Mouse (Mus musculus) activated CD4-positive, CD25-positive, alpha-beta regulatory T cell (primary cell): ENCODE results near the gene Rnf6. TPM values are rescaled to one million over a fixed set of nuclear protein-coding genes. Genes with fewer than 3 reads are reported as not detected.

Experiments used
- polyA plus RNA-seq, 2 experiments: library from polyadenylated mRNA; unstranded; fragments of 100-300 nt; shearing (Covaris generic); gene quantifications; one replicate each; pipeline ENCODE4 v1.2.1; 2017

The Rnf6 gene
- polyA plus RNA-seq: 10 to 100 TPM; 60.7 to 71.9 TPM

GRCm38 (mm10) chr5:146220879-146221714 lies at the start of gene Rnf6:
Gene Rnf6, minus strand, starts transcription at chr5:146221555.

GRCm38 (mm10) chr5:146230864-146231654 lies 9.7 kb upstream of the Rnf6 start, which contains the start of gene Cdk8:
Gene Cdk8, plus strand, starts transcription at chr5:146231230.

GRCm38 (mm10) chr5:146185204-146185603 lies 36.2 kb downstream of the Rnf6 start, which contains the start of gene 1700001J03Rik:
Gene 1700001J03Rik, minus strand, starts transcription at chr5:146185304.

GRCm38 (mm10) chr5:146170621-146171020 lies 50.7 kb downstream of the Rnf6 start, which contains the start of gene Gm6309:
Gene Gm6309, minus strand, starts transcription at chr5:146170721.

GRCm38 (mm10) chr5:146160439-146160838 lies 60.9 kb downstream of the Rnf6 start, which contains the start of gene Gm5565:
Gene Gm5565, minus strand, starts transcription at chr5:146160539.

Other genes starting within 250 kb of the Rnf6 start
- gene Cyp3a25, start 211.9 kb downstream of the Rnf6 start, polyA plus RNA-seq: not detected
- not detected for gene Cyp3a59, start 142.3 kb downstream of the Rnf6 start, polyA plus RNA-seq
- not detected for gene Gm5565, start 61.0 kb downstream of the Rnf6 start, polyA plus RNA-seq
- gene Gm6309, start 50.8 kb downstream of the Rnf6 start, polyA plus RNA-seq: not detected
- gene 1700001J03Rik, start 36.3 kb downstream of the Rnf6 start, polyA plus RNA-seq: not detected
- 10 to 100 TPM; 13.1 to 18.2 TPM for gene Cdk8, start 9.7 kb upstream of the Rnf6 start, polyA plus RNA-seq
- gene Wasf3, start 163.4 kb upstream of the Rnf6 start, polyA plus RNA-seq: not detected